Mouse (Mus musculus) neural tube, embryonic 14.5 days (tissue): ENCODE results near the gene Casc1. TPM values are rescaled to one million over a fixed set of nuclear protein-coding genes. Genes with fewer than 3 reads are reported as not detected.
"Not testable (repeated sequence)": the region's sequence is repeated elsewhere in the genome, so short reads cannot be mapped to it uniquely, and the experiment has no call there.

Experiments used
- ATAC-seq: fragments of 200-750 bp; cut with Nextera tagmentation; 2 replicates; pipeline ENCODE4 v1.8.0; 2017; ENCODE audit warnings: low read depth, mild to moderate bottlenecking, moderate TSS enrichment, moderate library complexity
- H3K27ac ChIP-seq: fragments of 300-500 bp; sonication (generic); 2 replicates; pipeline ENCODE4 v1.5.1; 2014; ENCODE audit warnings: low read depth, mild to moderate bottlenecking, control low read depth, low read length, moderate library complexity, mixed read lengths
- H3K27me3 ChIP-seq: fragments of 300-500 bp; sonication (generic); 2 replicates; pipeline ENCODE4 v1.6.1; 2014; ENCODE audit warnings: low read length; ENCODE audit not compliant: control insufficient read depth, insufficient read depth
- H3K36me3 ChIP-seq: fragments of 300-500 bp; sonication (generic); 2 replicates; pipeline ENCODE4 v1.6.1; 2014; ENCODE audit warnings: low read length, mixed read lengths; ENCODE audit not compliant: control insufficient read depth, insufficient read depth
- H3K4me1 ChIP-seq: fragments of 300-500 bp; sonication (generic); 2 replicates; pipeline ENCODE4 v1.6.1; 2014; ENCODE audit warnings: low read length; ENCODE audit not compliant: control insufficient read depth, insufficient read depth
- H3K4me2 ChIP-seq: fragments of 300-500 bp; sonication (generic); 2 replicates; pipeline ENCODE4 v1.6.1; 2014; ENCODE audit warnings: mild to moderate bottlenecking, low read depth, low read length, control low read depth
- H3K4me3 ChIP-seq: fragments of 300-500 bp; sonication (generic); 2 replicates; pipeline ENCODE4 v1.5.1; 2014; ENCODE audit warnings: low read depth, low read length, control low read depth, mixed read lengths
- H3K9ac ChIP-seq: fragments of 300-500 bp; sonication (generic); replicated peaks from 2 replicates; pipeline ENCODE4 v1.6.1; 2014; ENCODE audit warnings: low read depth, mild to moderate bottlenecking, control low read depth, low read length, mixed read lengths
- H3K9me3 ChIP-seq: fragments of 300-500 bp; sonication (generic); 2 replicates; pipeline ENCODE4 v1.6.1; 2016; ENCODE audit warnings: low read length; ENCODE audit not compliant: control insufficient read depth
- WGBS: fragments of 180-500 bp; shearing (Covaris S2); extraction: QIAGEN DNeasy Blood & Tissue Kit; methylation state at CpG from one replicate; pipeline ENCODE4 v1.1.7; 2014; 5-methylcytosine and 5-hydroxymethylcytosine counted together
- polyA plus RNA-seq: library from polyadenylated mRNA; unstranded; fragments of >200 nt; fragmentation: Nextera tagmentation; extraction: Ambion mirVana; gene quantifications from 2 replicates; pipeline ENCODE4 v1.2.1, GENCODE M21; 2014

The Casc1 gene
- polyA plus RNA-seq, 1 experiment from 2014 or later, result 1.4 TPM

DNA sequence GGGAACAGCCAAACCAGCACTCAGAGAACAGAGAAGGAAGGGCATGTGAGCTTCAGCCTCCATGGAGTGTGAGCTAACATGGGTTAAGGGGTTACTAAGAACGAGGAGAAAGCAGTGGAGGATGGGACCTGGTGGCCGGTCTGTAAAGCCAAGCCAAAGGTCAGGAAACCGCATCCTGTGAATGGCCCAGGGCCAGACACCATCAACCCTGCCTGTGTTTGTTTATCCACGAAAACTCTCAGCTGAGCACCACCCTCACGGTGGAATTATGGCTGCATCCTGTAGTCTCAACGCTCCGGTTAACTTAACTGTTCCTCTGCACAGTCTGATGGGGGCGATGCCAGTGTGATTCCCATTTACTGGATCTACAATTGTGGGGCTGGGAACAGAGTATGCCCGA lies 75.0 kb downstream of the Casc1 start:
- Histone ChIP-seq H3K27ac (no peak overlapping the region), H3K27me3 (no peaks in the 10 kb centered on the region), H3K9ac (no peak overlapping the region), H3K4me2 (no peak overlapping the region), H3K4me1 (no peaks in the 10 kb centered on the region), H3K4me3 (no peak overlapping the region), H3K36me3 (no peaks in the 10 kb centered on the region), H3K9me3 (no peaks in the 10 kb centered on the region)
- no peak for ATAC-seq
- WGBS, result 72% methylated on average over 9 of the region's 9 CpGs

DNA sequence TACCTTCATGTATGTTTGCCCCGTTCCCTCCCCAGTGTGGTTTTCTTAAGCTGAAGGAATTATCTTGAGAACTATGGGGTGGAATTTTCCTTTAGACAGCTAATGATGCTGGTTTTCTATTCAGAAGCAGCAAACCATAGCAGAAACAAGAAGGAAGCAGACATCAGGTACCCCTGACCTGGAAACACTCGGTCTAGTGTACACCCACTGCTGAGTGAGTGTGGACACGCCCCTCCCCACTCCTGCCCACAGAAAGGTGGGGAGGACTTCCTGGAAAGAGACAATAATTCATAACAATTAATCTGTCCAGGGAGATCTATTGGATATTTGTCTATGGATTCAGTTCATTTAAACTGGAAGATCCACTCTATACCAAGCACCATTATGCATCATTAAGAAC lies 75.5 kb downstream of the Casc1 start:
- H3K36me3 ChIP-seq, result no peaks in the 10 kb centered on the region
- no peaks in the 10 kb centered on the region for H3K27me3 ChIP-seq
- no peak overlapping the region for H3K27ac ChIP-seq
- no peak overlapping the region for H3K4me3 ChIP-seq
- no peaks in the 10 kb centered on the region for H3K4me1 ChIP-seq
- ATAC-seq, result no peak
- no peak overlapping the region for H3K9ac ChIP-seq
- WGBS, result 90% methylated on average over 3 of the region's 3 CpGs
- no peaks in the 10 kb centered on the region for H3K9me3 ChIP-seq
- H3K4me2 ChIP-seq, result no peak overlapping the region

DNA sequence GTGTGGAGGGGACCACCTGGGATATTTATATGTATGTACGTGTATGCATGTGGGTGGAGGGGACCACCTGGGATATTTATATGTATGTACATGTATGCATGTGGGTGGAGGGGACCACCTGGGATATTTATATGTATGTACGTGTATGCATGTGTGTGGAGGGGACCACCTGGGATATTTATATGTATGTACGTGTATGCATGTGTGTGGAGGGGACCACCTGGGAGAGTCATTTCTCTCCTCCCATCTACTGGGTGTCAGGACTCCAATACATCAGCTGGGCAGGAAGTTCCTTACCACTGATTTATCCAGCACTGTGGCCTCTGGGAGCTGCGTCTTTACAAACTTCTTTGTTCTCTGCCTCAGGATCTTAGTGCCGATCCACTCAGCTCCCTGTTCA lies 77.8 kb downstream of the Casc1 start:
- H3K9ac ChIP-seq, result not testable (repeated sequence)
- WGBS, result 81% methylated on average over 5 of the region's 5 CpGs

DNA sequence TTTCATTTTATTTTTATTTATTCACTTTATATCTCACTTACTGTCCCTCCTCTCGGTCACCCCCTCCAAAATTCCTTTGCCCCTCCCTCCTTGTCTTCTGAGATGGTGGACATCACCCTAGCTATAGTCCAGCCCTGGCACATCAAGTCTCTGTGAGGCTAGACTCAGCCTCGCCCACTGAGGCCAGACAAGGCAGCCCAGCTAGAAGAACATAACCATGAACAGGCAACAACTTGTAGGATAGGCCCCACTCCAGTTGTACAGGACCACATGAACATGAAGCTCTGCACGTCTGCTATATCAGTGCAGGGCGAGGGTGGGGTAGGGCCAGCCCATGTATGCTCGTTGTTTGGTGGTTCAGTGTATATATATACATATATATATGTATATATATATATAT lies 78.8 kb downstream of the Casc1 start:
- H3K9me3 ChIP-seq, result no peaks in the 10 kb centered on the region
- no peaks in the 10 kb centered on the region for H3K36me3 ChIP-seq
- no peak overlapping the region for H3K4me3 ChIP-seq

More for the DNA sequence above, 77.8 kb downstream of the Casc1 start:
- not testable (repeated sequence) for H3K9me3 ChIP-seq, ATAC-seq, H3K4me3 ChIP-seq, H3K4me2 ChIP-seq, H3K4me1 ChIP-seq, H3K27me3 ChIP-seq, H3K27ac ChIP-seq, H3K36me3 ChIP-seq

DNA sequence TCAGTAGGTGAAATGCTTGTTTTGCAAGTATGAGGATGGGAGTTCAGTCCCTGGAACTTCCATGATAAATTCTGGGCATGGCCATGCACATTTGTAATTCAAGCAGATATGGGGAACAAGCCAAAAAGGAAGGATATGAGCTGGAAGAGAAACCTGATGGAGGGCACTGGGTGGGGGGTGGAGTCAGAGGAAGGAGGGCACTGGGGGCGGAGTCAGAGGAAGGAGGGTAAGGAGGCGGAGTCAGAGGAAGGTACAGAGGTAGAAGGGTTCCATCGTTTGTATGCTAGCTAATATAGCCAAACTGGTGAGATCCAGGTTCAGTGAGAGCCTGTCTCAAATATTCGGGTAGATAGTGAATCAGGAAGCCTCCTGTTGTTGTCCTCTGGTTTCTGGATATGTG lies 81.2 kb downstream of the Casc1 start:
- no peak overlapping the region for H3K4me2 ChIP-seq
- H3K4me3 ChIP-seq, result no peak overlapping the region
- H3K27me3 ChIP-seq, result no peaks in the 10 kb centered on the region
- H3K9ac ChIP-seq, result no peak overlapping the region
- H3K4me1 ChIP-seq, result no peaks in the 10 kb centered on the region
- ATAC-seq, result no peak
- H3K9me3 ChIP-seq, result no peaks in the 10 kb centered on the region
- no peak overlapping the region for H3K27ac ChIP-seq
- WGBS, result 87% methylated on average over 4 of the region's 4 CpGs
- no peaks in the 10 kb centered on the region for H3K36me3 ChIP-seq

More for the DNA sequence above, 78.8 kb downstream of the Casc1 start:
- Histone ChIP-seq H3K27ac (no peak overlapping the region), H3K4me1 (no peaks in the 10 kb centered on the region), H3K4me2 (no peak overlapping the region), H3K9ac (no peak overlapping the region), H3K27me3 (no peaks in the 10 kb centered on the region)
- no peak for ATAC-seq
- 90% methylated on average over 5 of the region's 5 CpGs for WGBS

DNA sequence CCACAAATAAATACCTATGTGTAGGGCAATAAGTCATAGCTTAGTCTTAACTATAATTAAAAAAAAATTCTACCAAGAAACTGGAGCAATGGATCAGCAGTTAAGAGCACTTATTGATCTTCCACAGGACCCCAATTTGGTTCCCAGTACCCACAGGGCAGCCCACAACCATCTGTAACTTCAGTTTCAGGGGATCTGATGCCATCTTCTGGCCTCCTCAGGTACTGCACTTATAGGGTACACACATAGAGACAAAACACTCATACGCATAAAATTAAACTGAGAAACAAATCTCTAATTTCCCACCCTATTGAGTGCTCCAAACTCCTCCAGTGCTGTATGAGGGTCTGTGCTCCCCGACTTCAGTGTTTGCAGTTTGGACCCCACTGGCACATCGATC lies 83.2 kb downstream of the Casc1 start:
- H3K4me2 ChIP-seq, result no peak overlapping the region
- H3K27me3 ChIP-seq, result no peaks in the 10 kb centered on the region
- H3K9me3 ChIP-seq, result no peaks in the 10 kb centered on the region
- H3K4me3 ChIP-seq, result no peak overlapping the region
- H3K9ac ChIP-seq, result no peak overlapping the region
- WGBS, result 97% methylated on average over 3 of the region's 3 CpGs
- H3K4me1 ChIP-seq, result no peaks in the 10 kb centered on the region
- H3K36me3 ChIP-seq, result no peaks in the 10 kb centered on the region
- no peak overlapping the region for H3K27ac ChIP-seq
- ATAC-seq, result no peak

DNA sequence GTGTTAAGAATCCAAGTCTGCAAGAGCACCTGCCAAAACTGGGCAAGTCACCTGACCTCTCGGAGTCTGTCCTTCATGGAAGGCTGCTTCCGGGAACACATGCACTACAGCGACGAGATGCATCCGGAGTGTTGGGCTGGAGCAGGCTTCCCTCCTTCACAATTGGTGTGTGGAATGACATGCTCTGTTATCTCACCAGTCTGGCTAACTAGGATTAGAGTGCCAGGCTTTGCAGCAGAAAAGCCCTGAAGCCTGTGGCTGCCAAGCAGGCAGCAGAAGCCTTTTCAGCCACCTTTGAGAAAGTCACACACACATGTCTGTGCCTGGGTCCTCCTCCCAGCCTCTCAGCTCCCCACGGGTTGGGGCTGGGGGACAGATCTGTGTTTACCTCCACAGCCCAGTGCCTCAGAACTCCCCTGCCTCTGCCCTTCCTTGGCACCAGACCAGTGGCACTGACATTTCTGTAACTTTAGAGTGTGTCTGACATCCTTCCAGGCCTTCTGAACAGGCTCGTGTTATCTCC lies 85.2 kb downstream of the Casc1 start:
- Histone ChIP-seq H3K27ac (no peak overlapping the region), H3K4me2 (no peak overlapping the region), H3K27me3 (no peaks in the 10 kb centered on the region), H3K4me1 (no peaks in the 10 kb centered on the region), H3K9ac (no peak overlapping the region), H3K4me3 (no peak overlapping the region), H3K36me3 (no peaks in the 10 kb centered on the region), H3K9me3 (no peaks in the 10 kb centered on the region)
- ATAC-seq, result no peak
- 81% methylated on average over 7 of the region's 7 CpGs for WGBS

Other genes with a start within 250 kb of the Casc1 start
- gene Bcat1, start 134.8 kb downstream of the Casc1 start, polyA plus RNA-seq, result 111 and 119 TPM in 2 replicates
- gene Lrmp, start 95.4 kb downstream of the Casc1 start, polyA plus RNA-seq, result 0.37 and 0.80 TPM in 2 replicates
- 26.3 and 29.6 TPM in 2 replicates for gene Etfrf1, start 129 bp upstream of the Casc1 start, polyA plus RNA-seq
- 96.9 and 113 TPM in 2 replicates for gene Kras, start 39.2 kb upstream of the Casc1 start, polyA plus RNA-seq